Mouse (Mus musculus) heart, adult 2 months (tissue): ENCODE data around the gene Slc52a3. TPM values are rescaled to one million over a fixed set of nuclear protein-coding genes. Genes with fewer than 3 reads are reported as not detected.

Experiments
- DNase-seq, 2 experiments: peaks; one replicate each; pipeline ENCODE4 v3.0.0; 2021
- H3K27ac ChIP-seq: fragments of 200-600 bp; 2 replicates; pipeline ENCODE4 v1.8.1; 2022
- H3K27me3 ChIP-seq: fragments of 200-500 bp; 2 replicates; pipeline ENCODE4 v1.6.1; 2012; ENCODE audit warnings: mild to moderate bottlenecking, low read length, inconsistent platforms, mixed read lengths; ENCODE audit not compliant: control insufficient read depth, insufficient read depth
- H3K36me3 ChIP-seq: fragments of 200-500 bp; 2 replicates; pipeline ENCODE4 v1.6.1; 2012; ENCODE audit warnings: low read length, inconsistent platforms; ENCODE audit not compliant: control insufficient read depth, insufficient read depth
- H3K4me1 ChIP-seq: fragments of 200-500 bp; 2 replicates; pipeline ENCODE4 v1.6.1; 2011; ENCODE audit warnings: low read length; ENCODE audit not compliant: control insufficient read depth, insufficient read depth
- H3K4me3 ChIP-seq: fragments of 200-600 bp; 2 replicates; pipeline ENCODE4 v1.8.1; 2022
- H3K79me2 ChIP-seq: fragments of 200-500 bp; replicated peaks from 2 replicates; pipeline ENCODE4 v1.6.1; 2012; ENCODE audit warnings: mild to moderate bottlenecking, inconsistent platforms, low read length, moderate library complexity, mixed read lengths; ENCODE audit not compliant: control insufficient read depth, insufficient read depth
- H3K9ac ChIP-seq: fragments of 200-500 bp; 2 replicates; pipeline ENCODE4 v1.6.1; 2012; ENCODE audit warnings: low read depth, mild to moderate bottlenecking, control low read depth, inconsistent platforms, low read length, mixed read lengths
- CTCF ChIP-seq: fragments of 200-600 bp; IDR thresholded peaks from 2 replicates; pipeline ENCODE4 v1.8.1; 2022; ENCODE audit warnings: antibody characterized with exemption, mild to moderate bottlenecking, moderate library complexity
- EP300 ChIP-seq: fragments of 200-500 bp; IDR thresholded peaks from 2 replicates; pipeline ENCODE4 v1.6.1; 2011; ENCODE audit warnings: low read depth, low read length, control low read depth; ENCODE audit not compliant: insufficient read depth
- POLR2A ChIP-seq: fragments of 200-500 bp; IDR thresholded peaks from 2 replicates; pipeline ENCODE4 v1.6.1; 2011; ENCODE audit warnings: mild to moderate bottlenecking, low read depth, low read length, control low read depth; ENCODE audit not compliant: insufficient read depth
- WGBS: fragments of 180-500 bp; shearing (Covaris S2); methylation state at CpG from one replicate; pipeline ENCODE4 v1.1.7; 2018; 5-methylcytosine and 5-hydroxymethylcytosine counted together
- intact Hi-C: fragments of 180-260 bp; cut with DNase I; formaldehyde crosslinking; loops from one replicate; pipeline ENCODE4 v1.15.1; 2025
- long read RNA-seq: library from polyadenylated mRNA; stranded (forward); transcript quantifications from one replicate; pipeline ENCODE4 v2.0.0, GENCODE M21; 2021
- polyA plus RNA-seq: library from polyadenylated mRNA; depleted of rRNA; stranded (reverse); fragments of >200 nt; gene quantifications from 2 replicates; pipeline ENCODE4 v1.2.3, GENCODE M21; 2012; rRNA removed
- total RNA-seq, 2 experiments: library from RNA; stranded (reverse); gene quantifications; 2 replicates each; pipeline ENCODE4 v1.2.3; 2021

Gene Slc52a3
- 1 to 10 TPM; 1.8 to 3.4 TPM for total RNA-seq
- polyA plus RNA-seq, result 2.5 and 2.8 TPM in 2 replicates
- long read RNA-seq, transcript Slc52a3-201 (5 exons, 2,669 nt), result major isoform, 5 of 5 reads
- long read RNA-seq, partial matches to known transcripts, result 0 of 5 reads
- long read RNA-seq, other reads (novel, unspliced or antisense), result 0 of 5 reads

DNA sequence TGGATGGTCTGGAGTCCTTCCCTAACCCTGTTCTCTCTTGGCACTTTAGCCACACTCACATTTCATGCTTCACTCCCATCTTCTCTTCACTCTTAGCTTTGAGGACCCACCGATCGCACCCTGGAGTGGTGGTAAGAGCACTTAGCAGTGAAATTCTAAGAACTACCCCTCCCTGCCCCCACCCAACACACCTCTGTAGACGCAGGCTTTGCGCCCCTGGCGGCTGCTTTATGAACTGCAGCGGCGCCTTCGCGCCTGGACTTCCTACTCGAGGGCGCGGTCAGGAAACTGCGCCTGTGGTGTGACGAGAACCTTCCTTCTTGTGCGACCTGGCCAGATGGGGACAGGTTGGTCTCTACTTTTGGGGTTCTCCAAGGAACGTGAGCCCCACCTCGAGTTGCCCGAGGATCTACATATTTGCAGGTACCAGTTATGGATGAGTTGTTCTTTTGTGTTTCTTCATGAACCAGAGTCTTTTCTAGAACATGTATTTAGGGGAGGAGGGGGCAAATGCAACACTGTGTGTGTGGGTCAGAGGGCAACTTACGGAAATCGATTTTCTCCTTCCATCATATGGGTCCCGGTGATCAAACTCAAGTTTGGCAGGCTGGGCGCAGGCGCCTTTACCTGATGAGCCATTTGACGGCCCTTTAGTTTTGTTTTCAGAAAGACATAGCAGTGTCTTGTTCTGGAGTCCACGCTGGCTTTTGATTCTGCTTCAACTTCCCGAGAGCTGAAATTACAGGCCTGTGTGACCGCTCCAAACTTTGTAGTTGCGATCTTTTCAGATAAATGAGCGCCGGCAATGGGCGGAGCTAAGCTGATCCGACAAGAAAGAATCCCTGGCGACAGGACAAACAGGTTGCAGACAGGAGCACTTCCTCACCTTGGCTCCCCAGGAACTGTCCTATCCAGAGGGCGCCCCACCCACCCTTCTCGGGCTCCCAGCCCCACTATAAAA lies at the start of gene Slc52a3:
Slc52a3 (plus strand) TSS at position 283 of the 961 bp plus-strand sequence.
- TF ChIP-seq CTCF, result 0 out of 2 replicates have a peak, but pooled peaks have one; percentile 99
- TF ChIP-seq POLR2A, result no peak
- TF ChIP-seq EP300, result 0 out of 2 replicates have a peak, but pooled peaks have one; percentile 8

GRCm38 (mm10) chr2:151947617-151948016 lies 48.7 kb upstream of the Slc52a3 start:
- no peaks in the 10 kb centered on the region for H3K79me2 ChIP-seq
- no peak overlapping the region for H3K27ac ChIP-seq
- no peak for DNase-seq
- no peak overlapping the region for H3K4me3 ChIP-seq
- no peaks in the 10 kb centered on the region for H3K36me3 ChIP-seq
- WGBS, result 98% methylated on average over 2 of the region's 2 CpGs
- no peaks in the 10 kb centered on the region; the same call in 1 of the 2 replicates for H3K4me1 ChIP-seq
- intact Hi-C loops, result no loop called here
- TF ChIP-seq CTCF, result no peak
- TF ChIP-seq POLR2A, result no peak
- TF ChIP-seq EP300, result no peak
- no peak overlapping the region for H3K9ac ChIP-seq
- no peaks in the 10 kb centered on the region for H3K27me3 ChIP-seq

More for the DNA sequence above, at the start of gene Slc52a3:
- Histone ChIP-seq H3K9ac (no peak within 1 kb of the TSS), H3K4me3 (peak within 1 kb of the TSS; percentile 32), H3K79me2 (no peaks in the 10 kb centered on the region), H3K27me3 (no peaks in the 10 kb centered on the region), H3K36me3 (no peaks in the 10 kb centered on the region), H3K4me1 (peaks cover 12% of the 10 kb centered on the region), H3K27ac (peak within 1 kb of the TSS; percentile 27; the same call in 1 of the 2 replicates)
- intact Hi-C loops, result no loop called here
- peak; percentile 87 to 93 for DNase-seq
- 12% methylated on average over 35 of the region's 35 CpGs for WGBS

GRCm38 (mm10) chr2:151948311-151948710 lies 48.0 kb upstream of the Slc52a3 start:
- no peaks in the 10 kb centered on the region; the same call in 1 of the 2 replicates for H3K4me1 ChIP-seq
- no peak overlapping the region for H3K4me3 ChIP-seq
- H3K36me3 ChIP-seq, result no peaks in the 10 kb centered on the region
- peak; percentile 23 to 31 for DNase-seq
- H3K79me2 ChIP-seq, result no peaks in the 10 kb centered on the region
- no peak for TF ChIP-seq CTCF
- no peak for TF ChIP-seq POLR2A
- TF ChIP-seq EP300, result no peak
- 66% methylated on average over 7 of the region's 7 CpGs for WGBS
- H3K27ac ChIP-seq, result no peak overlapping the region
- intact Hi-C loops, result no loop called here
- H3K9ac ChIP-seq, result no peak overlapping the region
- no peaks in the 10 kb centered on the region for H3K27me3 ChIP-seq

DNA sequence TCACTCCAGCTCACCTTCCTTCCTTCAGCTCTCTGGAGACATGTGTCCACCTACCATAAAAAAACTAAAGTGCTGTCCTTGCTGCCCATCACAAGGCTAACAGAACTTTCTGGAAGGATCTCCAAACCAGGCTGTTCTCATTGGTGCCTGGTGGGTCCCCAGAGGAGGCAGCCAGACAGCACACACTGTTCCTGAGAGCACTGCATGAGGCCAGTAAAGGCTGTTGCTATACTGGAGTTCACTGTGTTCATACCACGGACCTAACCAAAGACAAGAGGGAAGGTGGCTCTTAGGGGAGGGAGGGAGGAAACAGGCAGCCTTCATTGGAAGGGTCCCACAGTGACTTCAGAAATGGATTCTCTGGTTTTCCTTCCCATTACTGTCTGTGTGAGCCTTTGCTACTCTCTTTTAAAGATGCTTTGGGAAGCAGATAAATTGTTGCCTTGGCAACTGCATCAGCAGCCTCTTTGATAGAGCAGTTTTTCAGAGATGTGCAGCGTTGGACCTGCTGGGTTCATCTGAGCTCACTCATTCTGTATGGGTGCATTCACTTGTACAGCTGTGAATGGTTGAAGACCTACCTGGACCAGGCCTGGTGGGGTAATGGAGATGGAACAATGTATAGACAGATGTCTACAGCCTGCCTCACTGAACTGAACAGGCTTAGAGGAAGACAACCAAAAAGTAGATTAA lies 47.1 kb upstream of the Slc52a3 start:
- 57% methylated on average over 2 of the region's 2 CpGs for WGBS
- H3K4me3 ChIP-seq, result no peak overlapping the region
- no peak overlapping the region for H3K27ac ChIP-seq
- no peak overlapping the region for H3K9ac ChIP-seq
- no peaks in the 10 kb centered on the region for H3K27me3 ChIP-seq
- intact Hi-C loops, result no loop called here
- no peaks in the 10 kb centered on the region for H3K79me2 ChIP-seq
- TF ChIP-seq EP300 (no peak), POLR2A (no peak), CTCF (no peak)
- no peak for DNase-seq
- no peaks in the 10 kb centered on the region; the same call in 1 of the 2 replicates for H3K4me1 ChIP-seq
- no peaks in the 10 kb centered on the region for H3K36me3 ChIP-seq

- H3K27me3 ChIP-seq, result no peaks in the 10 kb centered on the region
- H3K4me3 ChIP-seq, result no peak overlapping the region
- no peak overlapping the region for H3K27ac ChIP-seq
- DNase-seq, result no peak
- intact Hi-C loops, result no loop called here
- no peak overlapping the region for H3K9ac ChIP-seq
- no peak for TF ChIP-seq POLR2A
- no peak for TF ChIP-seq CTCF
- no peak for TF ChIP-seq EP300
- no peaks in the 10 kb centered on the region for H3K79me2 ChIP-seq
- 87% methylated on average over 8 of the region's 8 CpGs for WGBS
- H3K4me1 ChIP-seq, result no peaks in the 10 kb centered on the region; the same call in 1 of the 2 replicates
- H3K36me3 ChIP-seq, result no peaks in the 10 kb centered on the region
Observed at GRCm38 (mm10) chr2:151953665-151954064, 42.6 kb upstream of the Slc52a3 start.
